Mouse (Mus musculus) limb, embryonic 10.5 days (tissue): ENCODE data around the gene Mas1. TPM values are rescaled to one million over a fixed set of nuclear protein-coding genes. Genes with fewer than 3 reads are reported as not detected.

ENCODE experiments used
- DNase-seq: peaks from one replicate; pipeline ENCODE4 v3.0.0-alpha.2; 2017; ENCODE audit warnings: low spot score
- H3K27ac ChIP-seq: fragments of 300-500 bp; sonication (generic); 2 replicates; pipeline ENCODE4 v1.5.1; 2016; ENCODE audit warnings: mild to moderate bottlenecking
- H3K27me3 ChIP-seq: fragments of 300-500 bp; sonication (generic); 2 replicates; pipeline ENCODE4 v1.6.1; 2016; ENCODE audit warnings: low read depth, mild to moderate bottlenecking; ENCODE audit not compliant: poor library complexity, severe bottlenecking
- H3K36me3 ChIP-seq: fragments of 300-500 bp; sonication (generic); 2 replicates; pipeline ENCODE4 v1.6.1; 2016; ENCODE audit warnings: mild to moderate bottlenecking, moderate library complexity
- H3K4me1 ChIP-seq: fragments of 300-500 bp; sonication (generic); 2 replicates; pipeline ENCODE4 v1.6.1; 2016
- H3K4me3 ChIP-seq: fragments of 300-500 bp; sonication (generic); 2 replicates; pipeline ENCODE4 v1.5.1; 2016; ENCODE audit warnings: mild to moderate bottlenecking, moderate library complexity
- H3K9me3 ChIP-seq: fragments of 300-500 bp; sonication (generic); replicated peaks from 2 replicates; pipeline ENCODE4 v1.6.1; 2016; ENCODE audit warnings: mild to moderate bottlenecking
- WGBS: fragments of 180-500 bp; shearing (Covaris S2); methylation state at CpG from one replicate; pipeline ENCODE4 v1.1.7; 2016; 5-methylcytosine and 5-hydroxymethylcytosine counted together
- polyA plus RNA-seq: library from polyadenylated mRNA; unstranded; fragments of >200 nt; fragmentation: Nextera tagmentation; extraction: Ambion mirVana; gene quantifications from 2 replicates; pipeline ENCODE4 v1.2.1, GENCODE M21; 2016

Gene Mas1
- polyA plus RNA-seq, 1 experiment from 2014 or later: 0.93 TPM

- no peaks in the 10 kb centered on the region for H3K27me3 ChIP-seq
- H3K4me1 ChIP-seq: peaks cover 18% of the 10 kb centered on the region; the same call in 1 of the 2 replicates
- H3K9me3 ChIP-seq: no peaks in the 10 kb centered on the region
- no peak overlapping the region for H3K4me3 ChIP-seq
- no peak for DNase-seq
- WGBS: 75% methylated on average over 10 of the region's 10 CpGs
- peak overlapping the region; percentile 44; the same call in 1 of the 2 replicates for H3K27ac ChIP-seq
- no peaks in the 10 kb centered on the region for H3K36me3 ChIP-seq
Observed at GRCm38 (mm10) chr17:12839475-12840267, 28.3 kb downstream of the Mas1 start.

GRCm38 (mm10) chr17:12835738-12836137 is 32.2 kb downstream of the Mas1 start:
- no peaks in the 10 kb centered on the region for H3K9me3 ChIP-seq
- no peaks in the 10 kb centered on the region for H3K36me3 ChIP-seq
- peaks cover 16% of the 10 kb centered on the region; the same call in 1 of the 2 replicates for H3K4me1 ChIP-seq
- peak; percentile 20 for DNase-seq
- H3K27ac ChIP-seq: no peak overlapping the region
- 93% methylated on average over 5 of the region's 5 CpGs for WGBS
- H3K4me3 ChIP-seq: no peak overlapping the region
- H3K27me3 ChIP-seq: no peaks in the 10 kb centered on the region

- DNase-seq: peak; percentile 56
- 0 out of 2 replicates have a peak overlapping the region, but pooled peaks have one; percentile 7 for H3K4me3 ChIP-seq
- peak overlapping the region; percentile 59; the same call in 1 of the 2 replicates for H3K27ac ChIP-seq
- WGBS: 49% methylated on average over 3 of the region's 3 CpGs
- H3K27me3 ChIP-seq: no peaks in the 10 kb centered on the region
- H3K4me1 ChIP-seq: peaks cover 11% of the 10 kb centered on the region; the same call in 1 of the 2 replicates
- H3K9me3 ChIP-seq: no peaks in the 10 kb centered on the region
- H3K36me3 ChIP-seq: no peaks in the 10 kb centered on the region
Observed at GRCm38 (mm10) chr17:12834826-12835225, 33.1 kb downstream of the Mas1 start.

- no peaks in the 10 kb centered on the region for H3K27me3 ChIP-seq
- no peaks in the 10 kb centered on the region for H3K36me3 ChIP-seq
- peak overlapping the region; percentile 1; the same call in 1 of the 2 replicates for H3K27ac ChIP-seq
- no peaks in the 10 kb centered on the region for H3K9me3 ChIP-seq
- peak overlapping the region; percentile 7; the same call in 1 of the 2 replicates for H3K4me3 ChIP-seq
- peak; percentile 27 for DNase-seq
- 82% methylated on average over 3 of the region's 3 CpGs for WGBS
- peaks cover 6% of the 10 kb centered on the region; the same call in 1 of the 2 replicates for H3K4me1 ChIP-seq
Observed at GRCm38 (mm10) chr17:12834317-12834716, 33.6 kb downstream of the Mas1 start.

- DNase-seq: peak; percentile 23
- H3K27ac ChIP-seq: no peak overlapping the region
- H3K4me3 ChIP-seq: no peak overlapping the region
- H3K4me1 ChIP-seq: peaks cover 6% of the 10 kb centered on the region; the same call in 1 of the 2 replicates
- WGBS: 92% methylated on average over 4 of the region's 4 CpGs
- no peaks in the 10 kb centered on the region for H3K36me3 ChIP-seq
- H3K27me3 ChIP-seq: no peaks in the 10 kb centered on the region
- H3K9me3 ChIP-seq: 0 out of 2 replicates have a peak, but pooled peaks cover 1% of the 10 kb centered on the region
Observed at GRCm38 (mm10) chr17:12832657-12833056, 35.3 kb downstream of the Mas1 start.

- H3K4me1 ChIP-seq: peaks cover 6% of the 10 kb centered on the region; the same call in 1 of the 2 replicates
- peak; percentile 18 for DNase-seq
- WGBS: 93% methylated on average over 3 of the region's 3 CpGs
- H3K4me3 ChIP-seq: no peak overlapping the region
- H3K36me3 ChIP-seq: no peaks in the 10 kb centered on the region
- H3K9me3 ChIP-seq: 0 out of 2 replicates have a peak, but pooled peaks cover 4% of the 10 kb centered on the region
- no peaks in the 10 kb centered on the region for H3K27me3 ChIP-seq
- no peak overlapping the region for H3K27ac ChIP-seq
Observed at GRCm38 (mm10) chr17:12832231-12832630, 35.7 kb downstream of the Mas1 start.

- DNase-seq: peak; percentile 12
- no peaks in the 10 kb centered on the region for H3K27me3 ChIP-seq
- no peaks in the 10 kb centered on the region for H3K36me3 ChIP-seq
- WGBS: 84% methylated on average over 5 of the region's 5 CpGs
- H3K4me3 ChIP-seq: no peak overlapping the region
- peaks cover 5% of the 10 kb centered on the region; the same call in 1 of the 2 replicates for H3K9me3 ChIP-seq
- peaks cover 6% of the 10 kb centered on the region; the same call in 1 of the 2 replicates for H3K4me1 ChIP-seq
- H3K27ac ChIP-seq: no peak overlapping the region
Observed at GRCm38 (mm10) chr17:12830351-12830750, 37.6 kb downstream of the Mas1 start.

- H3K27me3 ChIP-seq: no peaks in the 10 kb centered on the region
- no peak overlapping the region for H3K4me3 ChIP-seq
- H3K27ac ChIP-seq: no peak overlapping the region
- H3K36me3 ChIP-seq: peaks cover 86% of the 10 kb centered on the region
- 93% methylated on average over 4 of the region's 4 CpGs for WGBS
- no peak for DNase-seq
- H3K4me1 ChIP-seq: 0 out of 2 replicates have a peak, but pooled peaks cover under 1% of the 10 kb centered on the region
- peaks cover 12% of the 10 kb centered on the region for H3K9me3 ChIP-seq
Observed at GRCm38 (mm10) chr17:12815885-12816284, 52.1 kb downstream of the Mas1 start.

- H3K4me3 ChIP-seq: no peak overlapping the region
- no peak overlapping the region for H3K27ac ChIP-seq
- no peaks in the 10 kb centered on the region for H3K27me3 ChIP-seq
- H3K9me3 ChIP-seq: peaks cover 6% of the 10 kb centered on the region
- H3K36me3 ChIP-seq: peaks cover 73% of the 10 kb centered on the region
- peak; percentile 19 for DNase-seq
- WGBS: 81% methylated on average over 3 of the region's 3 CpGs
- peaks cover 10% of the 10 kb centered on the region for H3K4me1 ChIP-seq
Observed at GRCm38 (mm10) chr17:12814502-12814901, 53.4 kb downstream of the Mas1 start.

GRCm38 (mm10) chr17:12810973-12811303 is 57.0 kb downstream of the Mas1 start:
- H3K27ac ChIP-seq: no peak overlapping the region
- H3K4me3 ChIP-seq: no peak overlapping the region
- peaks cover 43% of the 10 kb centered on the region for H3K36me3 ChIP-seq
- no peaks in the 10 kb centered on the region; the same call in 1 of the 2 replicates for H3K9me3 ChIP-seq
- WGBS: 92% methylated on average over 1 of the region's 1 CpGs
- no peak for DNase-seq
- H3K4me1 ChIP-seq: peaks cover 10% of the 10 kb centered on the region
- H3K27me3 ChIP-seq: no peaks in the 10 kb centered on the region

- Histone ChIP-seq H3K27me3 (no peaks in the 10 kb centered on the region), H3K9me3 (no peaks in the 10 kb centered on the region; the same call in 1 of the 2 replicates), H3K27ac (peak overlapping the region; percentile 87), H3K36me3 (peaks cover 38% of the 10 kb centered on the region), H3K4me1 (peaks cover 10% of the 10 kb centered on the region), H3K4me3 (no peak overlapping the region)
- 30% methylated on average over 14 of the region's 14 CpGs for WGBS
- DNase-seq: peak; percentile 80
Observed at GRCm38 (mm10) chr17:12810103-12810972, 57.6 kb downstream of the Mas1 start.

- WGBS: 94% methylated on average over 6 of the region's 6 CpGs
- peak; percentile 30 for DNase-seq
- no peak overlapping the region for H3K27ac ChIP-seq
- no peaks in the 10 kb centered on the region for H3K27me3 ChIP-seq
- peaks cover 10% of the 10 kb centered on the region for H3K4me1 ChIP-seq
- H3K4me3 ChIP-seq: no peak overlapping the region
- H3K9me3 ChIP-seq: no peaks in the 10 kb centered on the region
- H3K36me3 ChIP-seq: peaks cover 30% of the 10 kb centered on the region
Observed at GRCm38 (mm10) chr17:12808851-12809250, 59.1 kb downstream of the Mas1 start.
